Mouse (Mus musculus) splenic B cell, adult 2 months (primary cell): Measurements from ENCODE around the gene Lrrc28.

ENCODE experiments used
- DNase-seq: peaks from one replicate; pipeline ENCODE4 v3.0.0-alpha.2; 2011; ENCODE audit warnings: low read depth, low spot score
- H3K27me3 ChIP-seq: 2 replicates; pipeline ENCODE4 v1.6.1; 2012; ENCODE audit warnings: mild to moderate bottlenecking, low read length, moderate library complexity, mixed read lengths; ENCODE audit not compliant: control insufficient read depth, poor library complexity, insufficient read depth, severe bottlenecking
- H3K36me3 ChIP-seq: 2 replicates; pipeline ENCODE4 v1.6.1; 2012; ENCODE audit warnings: mild to moderate bottlenecking, low read length, moderate library complexity, mixed read lengths; ENCODE audit not compliant: control insufficient read depth, poor library complexity, insufficient read depth, severe bottlenecking

The Lrrc28 gene

GRCm38 (mm10) chr7:67596322-67596721 is 48.7 kb downstream of the Lrrc28 start:
- Histone ChIP-seq H3K27me3 (no peaks in the 10 kb centered on the region), H3K36me3 (no peaks in the 10 kb centered on the region)
- DNase-seq: no peak

- Histone ChIP-seq H3K27me3 (no peaks in the 10 kb centered on the region), H3K36me3 (no peaks in the 10 kb centered on the region)
- no peak for DNase-seq
Measured at GRCm38 (mm10) chr7:67593902-67594301, 51.2 kb downstream of the Lrrc28 start.

GRCm38 (mm10) chr7:67592670-67593069 is 52.4 kb downstream of the Lrrc28 start:
- no peaks in the 10 kb centered on the region for H3K27me3 ChIP-seq
- DNase-seq: no peak
- H3K36me3 ChIP-seq: no peaks in the 10 kb centered on the region

GRCm38 (mm10) chr7:67588743-67589142 is 56.3 kb downstream of the Lrrc28 start:
- DNase-seq: no peak
- H3K27me3 ChIP-seq: no peaks in the 10 kb centered on the region
- no peaks in the 10 kb centered on the region for H3K36me3 ChIP-seq

GRCm38 (mm10) chr7:67586479-67586878 is 58.6 kb downstream of the Lrrc28 start:
- DNase-seq: no peak
- no peaks in the 10 kb centered on the region for H3K36me3 ChIP-seq

GRCm38 (mm10) chr7:67583852-67584251 is 61.2 kb downstream of the Lrrc28 start:
- no peaks in the 10 kb centered on the region for H3K27me3 ChIP-seq
- DNase-seq: no peak
- H3K36me3 ChIP-seq: no peaks in the 10 kb centered on the region

More at GRCm38 (mm10) chr7:67586479-67586878, 58.6 kb downstream of the Lrrc28 start:
- H3K27me3 ChIP-seq: no peaks in the 10 kb centered on the region

GRCm38 (mm10) chr7:67578783-67579482 is 66.1 kb downstream of the Lrrc28 start:
- Histone ChIP-seq H3K36me3 (no peaks in the 10 kb centered on the region), H3K27me3 (no peaks in the 10 kb centered on the region)
- no peak for DNase-seq

- DNase-seq: no peak
- Histone ChIP-seq H3K36me3 (no peaks in the 10 kb centered on the region), H3K27me3 (no peaks in the 10 kb centered on the region)
Measured at GRCm38 (mm10) chr7:67578044-67578443, 67.0 kb downstream of the Lrrc28 start.

GRCm38 (mm10) chr7:67566510-67567237 is 78.4 kb downstream of the Lrrc28 start:
- Histone ChIP-seq H3K27me3 (no peaks in the 10 kb centered on the region), H3K36me3 (no peaks in the 10 kb centered on the region)
- no peak for DNase-seq

- no peak for DNase-seq
- Histone ChIP-seq H3K27me3 (no peaks in the 10 kb centered on the region), H3K36me3 (no peaks in the 10 kb centered on the region)
Measured at GRCm38 (mm10) chr7:67565132-67565531, 79.9 kb downstream of the Lrrc28 start.

- 0 out of 2 replicates have a peak, but pooled peaks cover 3% of the 10 kb centered on the region for H3K36me3 ChIP-seq
- no peak for DNase-seq
- no peaks in the 10 kb centered on the region for H3K27me3 ChIP-seq
Measured at GRCm38 (mm10) chr7:67562176-67562575, 82.9 kb downstream of the Lrrc28 start.

- DNase-seq: no peak
- no peaks in the 10 kb centered on the region for H3K27me3 ChIP-seq
- 0 out of 2 replicates have a peak, but pooled peaks cover 3% of the 10 kb centered on the region for H3K36me3 ChIP-seq
Measured at GRCm38 (mm10) chr7:67559486-67559885, 85.6 kb downstream of the Lrrc28 start.

GRCm38 (mm10) chr7:67558230-67558629 is 86.8 kb downstream of the Lrrc28 start:
- Histone ChIP-seq H3K27me3 (no peaks in the 10 kb centered on the region), H3K36me3 (0 out of 2 replicates have a peak, but pooled peaks cover 3% of the 10 kb centered on the region)
- DNase-seq: no peak

- Histone ChIP-seq H3K36me3 (0 out of 2 replicates have a peak, but pooled peaks cover 3% of the 10 kb centered on the region), H3K27me3 (no peaks in the 10 kb centered on the region)
- DNase-seq: no peak
Measured at GRCm38 (mm10) chr7:67554863-67555262, 90.2 kb downstream of the Lrrc28 start.

GRCm38 (mm10) chr7:67551242-67551641 is 93.8 kb downstream of the Lrrc28 start:
- no peak for DNase-seq
- H3K36me3 ChIP-seq: no peaks in the 10 kb centered on the region

More at GRCm38 (mm10) chr7:67551242-67551641, 93.8 kb downstream of the Lrrc28 start:
- H3K27me3 ChIP-seq: no peaks in the 10 kb centered on the region
